Mouse (Mus musculus) E14TG2a.4 (cell line): ENCODE results near the gene Gm49450.

Source experiments
- CTCF ChIP-seq: conservative IDR thresholded peaks from 2 replicates; pipeline ENCODE4 v1.5.1; 2014; ENCODE audit warnings: low read length
- NANOG ChIP-seq: IDR thresholded peaks from 2 replicates; pipeline ENCODE4 v1.6.1; 2014; ENCODE audit warnings: borderline replicate concordance, low read length, mixed read lengths
- POU5F1 ChIP-seq: IDR thresholded peaks from 2 replicates; pipeline ENCODE4 v1.6.1; 2014; ENCODE audit warnings: low read length, borderline replicate concordance

GRCm38 (mm10) chr15:98988787-98989186 lies 35.4 kb upstream of the Gm49450 start:
- TF ChIP-seq CTCF = no peak
- TF ChIP-seq POU5F1 = no peak
- no peak for TF ChIP-seq NANOG
